Mouse (Mus musculus) frontal cortex, adult (tissue): ENCODE measurements around the gene Ifitm6.
A peak's percentile ranks its signal among the peaks of the same experiment; 100 is the strongest.
"Not testable (repeated sequence)": the region's sequence is repeated elsewhere in the genome, so short reads cannot be mapped to it uniquely, and the experiment has no call there.

Experiments
- ATAC-seq: cut with Nextera tagmentation; 2 replicates; pipeline ENCODE4 v1.9.2; 2017; ENCODE audit warnings: mild to moderate bottlenecking, moderate library complexity, mixed read lengths; ENCODE audit not compliant: low TSS enrichment

Ifitm6 gene

DNA sequence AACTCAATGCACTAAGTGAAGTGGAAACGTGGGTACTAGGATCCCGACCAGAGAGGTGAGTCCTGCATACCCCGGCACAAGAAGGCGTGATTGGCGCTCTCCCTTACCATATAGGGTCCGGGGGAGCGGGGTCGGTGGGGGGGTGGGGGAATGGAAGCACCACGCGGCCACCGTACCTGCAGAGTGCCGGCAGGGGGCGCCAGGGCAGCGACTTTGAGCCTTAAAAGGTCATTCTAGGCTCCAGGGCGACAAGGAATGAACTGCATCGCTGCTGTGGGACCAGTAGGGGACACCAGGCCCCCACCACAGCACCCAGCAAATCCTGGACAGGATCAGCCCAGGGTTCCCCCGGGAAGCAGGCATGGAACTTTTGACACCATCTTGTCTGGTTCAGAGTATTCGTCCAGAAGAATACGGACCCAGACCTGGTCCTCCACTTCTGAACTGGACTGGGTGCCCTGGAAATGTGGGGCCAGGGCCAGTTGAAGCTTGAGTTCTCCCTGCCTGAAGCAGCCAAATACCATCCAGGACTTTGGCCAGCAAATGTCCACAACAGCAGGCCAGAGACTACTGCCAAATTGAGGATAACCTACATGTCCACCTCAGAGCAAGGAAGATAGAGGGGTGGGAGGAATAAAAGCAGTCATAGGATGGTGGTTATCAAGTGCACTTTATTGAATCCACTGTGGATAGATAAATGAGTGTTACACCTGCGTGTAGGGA lies 8.6 kb downstream of the Ifitm6 start:
- ATAC-seq: no peak

DNA sequence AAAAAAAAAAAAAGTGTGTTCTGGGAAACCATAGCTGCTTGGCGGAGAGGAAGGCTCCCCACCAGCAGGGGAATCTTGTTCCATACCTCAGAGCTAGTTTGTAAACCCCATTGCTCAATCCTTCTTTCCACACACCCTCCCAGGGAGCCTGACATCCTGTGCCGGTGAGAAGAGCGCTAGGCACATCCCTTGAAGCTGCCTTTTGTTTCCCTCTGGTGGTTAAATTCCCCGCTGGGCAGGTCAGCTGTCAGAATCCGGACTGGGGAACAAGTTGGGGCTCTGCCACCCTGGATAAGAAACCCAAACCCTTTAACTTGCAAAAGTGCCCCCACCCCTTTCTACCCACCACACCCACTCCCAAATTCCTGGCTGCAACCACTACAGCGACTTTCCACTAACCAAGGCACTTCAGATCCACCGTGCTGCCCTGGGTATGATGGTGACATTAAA lies 9.4 kb downstream of the Ifitm6 start:
- no peak for ATAC-seq

DNA sequence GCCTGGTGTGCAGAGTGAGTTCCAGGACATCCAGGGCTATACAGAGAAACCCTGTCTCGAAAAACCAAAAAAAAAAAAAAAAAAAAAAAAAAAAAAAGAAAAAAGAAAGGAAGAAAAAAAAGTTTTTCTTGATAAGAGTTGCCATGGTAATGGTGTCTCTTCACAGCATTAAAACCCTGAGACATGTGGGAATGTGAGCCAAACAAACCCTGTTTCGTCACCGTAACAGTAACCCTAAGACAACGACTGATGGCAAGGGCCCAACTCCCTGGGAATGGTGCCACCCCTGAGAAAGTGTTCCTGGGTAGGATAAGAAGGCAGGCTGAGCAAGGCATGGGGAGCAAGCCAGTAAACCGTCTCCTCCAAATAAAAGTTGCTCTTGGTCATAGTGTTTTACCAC lies 10.8 kb downstream of the Ifitm6 start:
- ATAC-seq: no peak

- ATAC-seq: no peak
Observed at GRCm38 (mm10) chr7:141006446-141006845, 11.3 kb downstream of the Ifitm6 start.

DNA sequence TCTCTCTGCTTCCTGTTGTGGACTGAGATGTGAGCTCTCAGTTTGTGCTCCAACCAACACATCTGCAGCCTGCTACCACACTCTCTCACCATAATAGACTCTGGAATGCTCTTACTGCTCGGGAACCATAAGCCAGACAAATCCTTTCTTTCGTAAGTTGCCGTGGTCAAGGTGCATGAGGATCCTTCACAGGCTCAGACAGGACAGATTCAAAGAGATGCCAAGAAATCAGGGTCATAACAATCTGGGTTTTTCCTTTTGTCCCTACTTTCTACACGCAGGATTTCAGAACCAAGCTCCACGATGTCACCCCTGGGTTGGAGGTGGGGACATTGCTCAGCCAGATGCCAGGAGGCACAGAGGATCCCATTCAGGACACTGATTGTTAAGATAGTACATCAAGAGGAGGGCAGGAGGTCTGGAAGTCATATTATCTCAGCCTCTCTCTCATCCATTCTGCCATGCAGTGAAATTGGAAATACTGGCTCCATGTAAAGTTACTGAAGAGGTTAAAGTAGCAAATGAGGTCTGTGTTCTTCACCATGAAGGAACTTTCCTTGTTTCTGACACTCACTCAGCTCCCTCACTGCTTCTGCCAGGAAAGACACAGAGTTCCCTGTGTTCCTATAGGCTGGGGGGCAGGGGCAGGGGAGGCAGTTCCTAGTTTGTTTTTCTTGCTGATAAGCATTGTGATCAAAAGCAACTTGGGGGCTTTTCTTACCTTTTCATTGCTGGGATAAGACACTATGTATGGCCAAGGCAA lies 14.3 kb downstream of the Ifitm6 start:
- no peak for ATAC-seq

GRCm38 (mm10) chr7:141000881-141001708 lies 16.6 kb downstream of the Ifitm6 start:
- no peak for ATAC-seq

DNA sequence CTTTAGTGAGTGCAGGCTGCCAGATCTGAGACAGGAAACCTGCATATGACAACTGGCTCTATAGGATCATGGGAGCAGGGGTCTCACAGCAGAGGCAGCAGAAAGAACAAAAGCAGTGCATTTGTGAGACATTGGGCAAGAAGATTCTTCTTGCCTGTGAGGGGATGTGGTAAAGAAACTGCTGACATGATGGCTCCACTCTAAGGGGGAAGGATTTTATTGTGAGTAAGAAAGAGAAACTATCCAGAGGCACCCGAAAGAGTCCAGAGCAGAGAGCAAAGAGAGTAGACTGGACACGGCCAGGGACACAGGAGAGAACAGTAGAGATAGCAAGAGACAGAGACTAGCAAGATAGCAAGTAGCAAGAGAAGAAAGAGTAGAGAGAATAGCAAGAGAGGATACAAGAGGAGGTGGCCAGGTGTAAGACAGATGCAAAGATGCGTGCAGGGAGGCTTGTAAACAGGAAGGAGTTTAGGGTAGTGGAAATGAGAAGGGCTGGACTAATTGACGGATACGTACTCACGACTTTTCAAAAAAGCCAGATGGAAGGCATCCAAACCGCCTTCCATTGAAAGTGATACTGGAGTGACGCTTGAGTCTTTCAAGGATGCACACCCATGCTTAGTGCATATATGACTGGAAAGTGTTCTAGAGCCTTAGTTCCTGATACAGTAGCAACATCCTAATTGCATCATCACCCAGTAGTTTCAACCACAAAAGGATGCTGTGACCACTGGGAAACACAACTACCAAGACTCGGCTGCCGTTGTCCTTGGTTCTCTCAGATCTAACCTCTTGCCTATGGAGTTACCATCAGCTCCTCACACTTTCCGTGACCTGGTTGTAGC lies 18.6 kb downstream of the Ifitm6 start:
- no peak for ATAC-seq

GRCm38 (mm10) chr7:140997817-140998216 lies 19.9 kb downstream of the Ifitm6 start:
- no peak for ATAC-seq

GRCm38 (mm10) chr7:140991117-140991689 lies 26.5 kb downstream of the Ifitm6 start:
- no peak for ATAC-seq

GRCm38 (mm10) chr7:140990622-140991021 lies 27.1 kb downstream of the Ifitm6 start:
- no peak for ATAC-seq

- ATAC-seq: no peak
Observed at GRCm38 (mm10) chr7:140990185-140990584, 27.5 kb downstream of the Ifitm6 start.

- no peak; the same call in 1 of the 2 replicates for ATAC-seq
Observed at GRCm38 (mm10) chr7:140989022-140989421, 28.7 kb downstream of the Ifitm6 start.

GRCm38 (mm10) chr7:140987182-140988138 lies 30.3 kb downstream of the Ifitm6 start:
- peak; percentile 38; the same call in 1 of the 2 replicates for ATAC-seq

DNA sequence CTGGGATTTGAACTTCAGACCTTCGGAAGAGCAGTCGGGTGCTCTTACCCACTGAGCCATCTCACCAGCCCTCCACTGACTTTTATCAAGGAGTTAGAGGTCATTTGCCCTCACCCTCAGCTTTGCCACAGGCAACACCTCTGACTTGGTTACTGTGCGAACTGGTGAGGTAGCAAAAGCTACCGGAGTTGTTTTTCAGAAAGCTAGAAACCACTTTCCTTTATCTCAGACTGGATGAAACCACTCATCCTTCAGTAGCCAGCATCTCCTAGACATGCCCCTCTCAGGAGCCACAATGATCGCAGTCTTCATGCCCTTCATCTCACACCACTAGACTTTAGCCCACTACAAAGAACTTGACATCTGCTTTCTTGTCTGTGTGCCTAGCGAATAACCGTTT lies 34.8 kb downstream of the Ifitm6 start:
- no peak for ATAC-seq

- ATAC-seq: no peak
Observed at GRCm38 (mm10) chr7:140981704-140982103, 36.0 kb downstream of the Ifitm6 start.

- ATAC-seq: not testable (repeated sequence)
Observed at GRCm38 (mm10) chr7:140976720-140977119, 41.0 kb downstream of the Ifitm6 start.

- ATAC-seq: no peak
Observed at GRCm38 (mm10) chr7:140975465-140975864, 42.3 kb downstream of the Ifitm6 start.

- ATAC-seq: no peak
Observed at GRCm38 (mm10) chr7:140974940-140975339, 42.8 kb downstream of the Ifitm6 start.

- peak; percentile 85 for ATAC-seq
Observed at GRCm38 (mm10) chr7:140973396-140974165, 44.1 kb downstream of the Ifitm6 start.
